Mouse (Mus musculus) activated CD4-positive, CD25-positive, alpha-beta regulatory T cell, adult 9 weeks (primary cell): ENCODE measurements around the gene Gimap5. TPM values are rescaled to one million over a fixed set of nuclear protein-coding genes. Genes with fewer than 3 reads are reported as not detected.

ENCODE experiments used
- polyA plus RNA-seq: library from polyadenylated mRNA; unstranded; fragments of 100-300 nt; shearing (Covaris generic); gene quantifications from one replicate; pipeline ENCODE4 v1.2.1, GENCODE M21; 2017

Gene Gimap5
- polyA plus RNA-seq: 244 TPM

GRCm38 (mm10) chr6:48745959-48746889, at the start of gene Gimap5:
Gene Gimap5 (plus strand): TSS chr6:48746197.

GRCm38 (mm10) chr6:48718455-48718854, 27.5 kb upstream of the Gimap5 start, which contains the start of the genes Gm28053 and Gimap7:
Gene Gm28053 (plus strand): TSS chr6:48718607.
Gene Gimap7 (plus strand): TSS chr6:48718621.

GRCm38 (mm10) chr6:48738961-48739779, 6.8 kb upstream of the Gimap5 start, which contains the start of gene Gimap1:
Gene Gimap1 (plus strand): TSS chr6:48739054.

GRCm38 (mm10) chr6:48770696-48771095, 24.7 kb downstream of the Gimap5 start, which contains the start of gene Gimap3:
Gene Gimap3 (minus strand): TSS chr6:48770851.

Other genes starting within 250 kb of the Gimap5 start
- 0.17 TPM for gene Atp6v0e2, start 208.6 kb upstream of the Gimap5 start, polyA plus RNA-seq
- gene Lrrc61, start 191.4 kb upstream of the Gimap5 start, polyA plus RNA-seq: 58.0 TPM
- gene Rarres2, start 173.4 kb upstream of the Gimap5 start, polyA plus RNA-seq: 0.70 TPM
- not detected for gene Gm45021, start 156.6 kb upstream of the Gimap5 start, polyA plus RNA-seq
- gene Repin1, start 152.3 kb upstream of the Gimap5 start, polyA plus RNA-seq: 5.3 TPM
- gene Gm44965, start 152.3 kb upstream of the Gimap5 start, polyA plus RNA-seq: 1.6 TPM
- 3.4 TPM for gene Zfp775, start 144.1 kb upstream of the Gimap5 start, polyA plus RNA-seq
- gene AI854703, start 119.4 kb upstream of the Gimap5 start, polyA plus RNA-seq: 3.6 TPM
- gene Gimap8, start 99.0 kb upstream of the Gimap5 start, polyA plus RNA-seq: 210 TPM
- 321 TPM for gene Gimap9, start 70.1 kb upstream of the Gimap5 start, polyA plus RNA-seq
- gene Gimap4, start 61.6 kb upstream of the Gimap5 start, polyA plus RNA-seq: 1,867 TPM
- gene Gimap6, start 38.0 kb upstream of the Gimap5 start, polyA plus RNA-seq: 1,010 TPM
- 32.1 TPM for gene Gm28053, start 27.6 kb upstream of the Gimap5 start, polyA plus RNA-seq
- gene Gimap7, start 27.6 kb upstream of the Gimap5 start, polyA plus RNA-seq: 594 TPM
- 290 TPM for gene Gimap1, start 7.1 kb upstream of the Gimap5 start, polyA plus RNA-seq
- 2,373 TPM for gene Gimap3, start 24.7 kb downstream of the Gimap5 start, polyA plus RNA-seq
- gene Tmem176a, start 94.7 kb downstream of the Gimap5 start, polyA plus RNA-seq: 6.7 TPM
- 13.0 TPM for gene Tmem176b, start 95.3 kb downstream of the Gimap5 start, polyA plus RNA-seq
- gene Aoc1, start 126.7 kb downstream of the Gimap5 start, polyA plus RNA-seq: not detected
- gene 1600015I10Rik, start 183.7 kb downstream of the Gimap5 start, polyA plus RNA-seq: not detected
- not detected for gene Doxl2, start 228.8 kb downstream of the Gimap5 start, polyA plus RNA-seq
- not detected for gene Svs1, start 240.7 kb downstream of the Gimap5 start, polyA plus RNA-seq